Mouse (Mus musculus) stomach, postnatal 0 days (tissue): Measurements from ENCODE around the gene Vmn1r62. TPM values are rescaled to one million over a fixed set of nuclear protein-coding genes. Genes with fewer than 3 reads are reported as not detected.
"Not testable (repeated sequence)": the region's sequence is repeated elsewhere in the genome, so short reads cannot be mapped to it uniquely, and the experiment has no call there.

Experiments
- ATAC-seq: fragments of 200-750 bp; cut with Nextera tagmentation; 2 replicates; pipeline ENCODE4 v1.8.0; 2017; ENCODE audit not compliant: low FRiP score, low TSS enrichment
- DNase-seq: peaks from one replicate; pipeline ENCODE4 v3.0.0-alpha.2; 2016; ENCODE audit warnings: low spot score
- H3K27ac ChIP-seq: fragments of 300-500 bp; sonication (generic); replicated peaks from 2 replicates; pipeline ENCODE4 v1.5.1; 2014; ENCODE audit warnings: mild to moderate bottlenecking, control low read depth
- H3K27me3 ChIP-seq: fragments of 300-500 bp; sonication (generic); 2 replicates; pipeline ENCODE4 v1.6.1; 2014; ENCODE audit warnings: low read length; ENCODE audit not compliant: control insufficient read depth, insufficient read depth
- H3K36me3 ChIP-seq: fragments of 300-500 bp; sonication (generic); 2 replicates; pipeline ENCODE4 v1.6.1; 2014; ENCODE audit warnings: low read length, mixed read lengths; ENCODE audit not compliant: control insufficient read depth, insufficient read depth
- H3K4me1 ChIP-seq: fragments of 300-500 bp; sonication (generic); replicated peaks from 2 replicates; pipeline ENCODE4 v1.6.1; 2014; ENCODE audit warnings: antibody characterized with exemption; ENCODE audit not compliant: control insufficient read depth, insufficient read depth
- H3K4me2 ChIP-seq: fragments of 300-500 bp; sonication (generic); replicated peaks from 2 replicates; pipeline ENCODE4 v1.6.1; 2014; ENCODE audit warnings: low read depth, mild to moderate bottlenecking, control low read depth, moderate library complexity
- H3K4me3 ChIP-seq: fragments of 300-500 bp; sonication (generic); 2 replicates; pipeline ENCODE4 v1.5.1; 2014; ENCODE audit warnings: low read depth, low read length, control low read depth
- H3K9ac ChIP-seq: fragments of 300-500 bp; sonication (generic); 2 replicates; pipeline ENCODE4 v1.6.1; 2014; ENCODE audit warnings: mild to moderate bottlenecking, low read length, control low read depth, mixed read lengths
- H3K9me3 ChIP-seq: fragments of 300-500 bp; sonication (generic); 2 replicates; pipeline ENCODE4 v1.6.1; 2016; ENCODE audit warnings: low read length; ENCODE audit not compliant: control insufficient read depth
- WGBS: fragments of 180-500 bp; shearing (Covaris S2); extraction: QIAGEN DNeasy Blood & Tissue Kit; methylation state at CpG from one replicate; pipeline ENCODE4 v1.1.7; 2014; 5-methylcytosine and 5-hydroxymethylcytosine counted together
- polyA plus RNA-seq: library from polyadenylated mRNA; unstranded; fragments of >200 nt; fragmentation: Nextera tagmentation; extraction: Ambion mirVana; gene quantifications from 2 replicates; pipeline ENCODE4 v1.2.1, GENCODE M21; 2015

The Vmn1r62 gene
- not detected in 2 replicates for polyA plus RNA-seq

GRCm38 (mm10) chr7:5673331-5673730 is at the start of gene Vmn1r62:
TSS of gene Vmn1r62 (plus strand) at chr7:5673631.
- not testable (repeated sequence) for ATAC-seq, H3K27ac ChIP-seq, H3K9ac ChIP-seq, H3K36me3 ChIP-seq, H3K4me1 ChIP-seq, DNase-seq, H3K9me3 ChIP-seq, H3K27me3 ChIP-seq, H3K4me3 ChIP-seq, H3K4me2 ChIP-seq
- WGBS: no CpG with 5 or more reads among the region's 1 CpGs

Other genes starting within 250 kb of the Vmn1r62 start
- gene Vmn1r59, start 216.9 kb upstream of the Vmn1r62 start, polyA plus RNA-seq: not detected in 2 replicates
- gene Vmn2r28, start 179.7 kb upstream of the Vmn1r62 start, polyA plus RNA-seq: not detected in 2 replicates
- not detected in 2 replicates for gene Vmn1r60, start 126.3 kb upstream of the Vmn1r62 start, polyA plus RNA-seq
- gene Vmn1r61, start 60.3 kb upstream of the Vmn1r62 start, polyA plus RNA-seq: not detected in 2 replicates
- gene Vmn1r63, start 131.8 kb downstream of the Vmn1r62 start, polyA plus RNA-seq: not detected in 2 replicates
- gene Vmn1r64, start 210.9 kb downstream of the Vmn1r62 start, polyA plus RNA-seq: not detected in 2 replicates